Mouse (Mus musculus) regulatory T cell (primary cell): ENCODE data around the gene Tubb4a.
"Not testable (repeated sequence)": the region's sequence is repeated elsewhere in the genome, so short reads cannot be mapped to it uniquely, and the experiment has no call there.

Experiments
- in situ Hi-C: fragments of 300-600 bp; cut with MboI, MseI; formaldehyde crosslinking; loops from one replicate; pipeline ENCODE4 v1.15.1; 2025; ENCODE audit warnings: high pct_unique_total_duplicates

The Tubb4a gene

DNA sequence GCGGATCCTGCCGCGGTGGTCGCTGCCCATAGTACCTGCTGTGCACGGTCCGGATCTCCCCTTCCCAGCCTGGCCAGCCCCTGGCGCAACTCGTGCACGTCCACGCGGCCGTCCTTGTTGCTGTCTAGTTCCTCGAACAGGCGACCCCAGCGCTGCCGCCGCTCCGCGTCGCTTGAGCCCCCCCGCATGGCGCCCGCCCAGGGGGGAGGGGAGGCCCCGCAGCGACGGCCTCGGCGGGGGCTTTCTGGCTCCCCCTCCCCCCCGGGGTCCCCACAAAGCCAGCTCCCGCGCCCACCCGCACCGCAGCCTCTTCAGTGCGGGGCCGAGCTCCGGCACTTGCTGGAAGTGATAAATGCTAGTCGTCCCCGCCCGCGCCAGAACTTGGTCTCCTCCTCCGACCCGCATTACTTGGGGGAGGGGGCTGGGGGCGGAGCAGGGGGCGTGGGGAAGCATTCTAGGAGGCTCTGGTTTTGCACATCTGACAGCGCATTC lies 28.1 kb downstream of the Tubb4a start, which contains the start of gene Slc25a23:
Gene Slc25a23 (minus strand): TSS at position 378 of the 492 bp plus-strand sequence.
- in situ Hi-C loops: no loop called here

DNA sequence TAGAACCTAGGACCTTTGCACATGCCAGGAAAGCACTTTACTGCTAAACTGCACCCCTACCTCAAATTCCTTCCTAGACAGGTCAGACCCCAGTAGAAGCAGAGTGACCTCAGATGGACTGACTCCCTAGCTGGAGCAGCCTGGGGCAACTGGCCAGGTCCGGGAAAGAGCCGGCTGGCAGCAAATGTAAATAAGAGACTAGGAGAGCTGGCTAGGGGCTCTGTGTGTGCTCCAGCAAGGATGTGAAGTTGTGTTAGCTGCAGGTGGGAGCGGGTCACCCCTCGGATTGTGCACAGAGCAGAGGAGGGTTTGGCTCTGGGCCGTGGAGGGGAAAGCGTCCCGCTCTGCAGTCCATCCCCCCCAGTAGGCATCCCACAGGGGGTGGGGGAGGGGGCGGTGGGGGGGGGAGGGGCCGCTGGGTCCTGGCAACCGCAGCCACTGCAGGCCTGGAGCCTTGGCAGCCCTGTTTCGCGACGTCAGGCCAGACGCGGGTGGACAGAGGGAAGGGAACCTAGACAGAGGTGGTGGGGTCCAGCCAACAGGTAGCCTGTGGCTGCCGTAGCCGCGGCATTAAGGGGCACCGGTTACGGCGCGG lies 28.6 kb downstream of the Tubb4a start, which contains the start of gene Crb3:
Gene Crb3 (plus strand): TSS at position 215 of the 595 bp plus-strand sequence.
- in situ Hi-C loops: no loop called here

DNA sequence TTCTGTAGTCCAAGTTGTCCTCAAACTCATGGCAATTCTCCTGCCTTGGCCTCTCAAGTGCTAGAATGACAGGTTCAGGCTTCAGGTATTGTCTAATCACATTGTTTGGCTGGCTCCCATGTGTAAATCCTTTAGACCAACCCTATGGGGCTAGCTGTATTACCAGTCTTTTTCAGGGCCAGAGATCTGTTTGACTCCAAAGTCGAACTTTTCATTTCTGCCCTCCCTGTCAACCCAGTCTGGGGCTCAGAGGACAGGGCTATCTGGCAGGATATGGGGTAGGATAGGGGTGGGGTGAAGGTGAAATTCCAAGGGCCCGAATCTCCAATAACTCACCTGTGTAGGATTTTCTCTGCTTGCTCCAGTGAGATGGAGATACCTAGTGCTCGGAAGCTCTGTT lies 31.3 kb downstream of the Tubb4a start:
- in situ Hi-C loops: no loop called here

DNA sequence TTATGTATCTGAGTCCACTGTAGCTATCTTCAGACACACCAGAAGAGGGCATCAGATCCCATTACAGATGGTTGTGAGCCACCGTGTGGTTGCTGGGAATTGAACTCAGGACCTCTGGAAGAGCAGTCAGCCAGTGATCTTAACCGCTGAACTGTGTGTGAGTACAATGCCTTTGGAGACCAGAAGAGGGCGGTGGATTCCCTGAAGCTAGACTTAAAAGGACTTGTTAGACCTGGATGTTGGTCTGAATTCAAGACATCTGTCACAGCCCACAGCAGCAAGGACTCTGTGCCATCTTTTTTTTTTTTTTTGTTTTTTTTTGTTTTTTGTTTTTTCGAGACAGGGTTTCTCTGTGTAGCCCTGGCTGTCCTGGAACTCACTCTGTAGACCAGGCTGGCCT lies 35.9 kb downstream of the Tubb4a start:
- in situ Hi-C loops: not testable (repeated sequence)

DNA sequence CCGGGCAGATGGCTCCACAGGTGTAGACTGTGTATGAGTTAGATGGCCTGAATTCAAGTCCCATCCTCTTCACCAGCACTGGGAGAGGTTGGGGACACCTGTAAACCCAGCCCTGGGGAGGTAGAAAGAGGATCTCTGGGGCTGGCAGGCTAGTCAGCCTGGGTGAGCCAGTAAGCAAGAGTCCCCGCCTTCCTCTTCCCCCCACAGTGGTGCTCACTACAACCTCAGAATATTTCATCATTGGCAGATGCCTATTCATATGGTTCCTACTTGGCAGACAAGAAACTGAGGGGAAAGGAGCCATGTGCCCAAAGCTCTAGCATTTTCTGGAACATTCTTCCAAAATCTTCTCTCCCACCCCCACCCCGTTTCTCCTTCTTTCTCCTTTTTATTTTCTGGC lies 38.8 kb downstream of the Tubb4a start:
- in situ Hi-C loops: no loop called here

DNA sequence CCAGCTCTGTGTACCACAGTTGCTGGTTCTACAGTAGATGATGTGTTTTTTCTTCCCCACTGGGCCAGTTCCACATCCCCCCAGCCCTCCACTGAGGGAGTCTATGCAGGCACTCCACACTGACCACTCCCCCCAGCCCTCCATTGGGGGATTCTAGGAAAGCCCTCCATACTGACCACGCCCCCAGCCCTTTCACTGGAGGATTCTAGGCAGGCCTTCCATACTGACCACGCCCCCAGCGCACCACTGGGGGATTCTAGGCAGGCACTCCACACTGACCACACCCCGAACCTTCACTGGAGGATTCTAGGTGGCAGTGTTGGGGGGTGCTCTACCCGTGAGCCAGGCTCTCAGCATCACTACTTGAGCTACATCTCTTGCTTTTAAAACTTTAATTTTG lies 40.2 kb downstream of the Tubb4a start:
- in situ Hi-C loops: no loop called here

DNA sequence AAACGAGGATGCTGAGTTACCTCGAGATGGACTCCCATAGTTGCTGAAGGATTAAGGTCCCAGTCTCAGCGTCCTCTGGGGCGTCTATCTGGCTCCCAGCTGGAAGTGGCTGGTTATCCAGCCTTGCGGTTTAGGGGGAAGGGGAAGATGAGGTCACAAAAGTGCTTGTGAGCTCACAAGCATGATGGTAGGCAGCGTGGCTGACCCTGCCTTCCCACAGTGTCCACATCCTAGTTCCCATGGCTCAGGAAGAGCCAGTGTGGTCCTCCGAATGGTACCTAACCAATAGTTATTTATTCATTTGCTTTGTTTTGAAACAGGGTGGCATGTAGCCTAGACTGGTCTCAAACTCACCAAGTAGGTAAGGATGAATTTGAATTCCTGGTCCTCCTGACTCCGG lies 46.0 kb downstream of the Tubb4a start, which contains the start of gene Slc25a41:
Gene Slc25a41 (minus strand): TSS at position 101 of the 400 bp plus-strand sequence.
- in situ Hi-C loops: no loop called here

DNA sequence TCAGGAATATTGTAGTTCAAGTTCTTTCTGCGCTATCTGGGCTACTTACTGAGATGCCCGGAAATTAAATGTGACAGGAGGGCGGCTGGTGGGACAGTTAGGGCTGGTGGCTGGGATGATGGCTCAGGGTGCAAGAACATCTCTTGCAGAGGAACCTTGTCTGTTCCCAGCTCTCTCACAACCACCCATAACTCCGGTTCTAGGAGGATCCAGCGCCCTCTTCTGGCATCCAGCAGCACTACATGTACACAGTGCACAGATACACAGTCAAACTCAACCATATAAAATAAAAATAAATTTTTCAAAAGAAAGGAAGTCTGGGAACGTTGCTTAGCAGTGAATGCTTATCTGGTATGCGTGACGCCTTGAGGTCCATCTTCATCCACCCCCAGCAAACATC lies 48.6 kb downstream of the Tubb4a start:
- in situ Hi-C loops: no loop called here

- in situ Hi-C loops: no loop called here
These were observed 54.7 kb downstream of the Tubb4a start for GRCm38 (mm10) chr17:57032854-57033253.

- in situ Hi-C loops: no loop called here
These were observed 55.7 kb downstream of the Tubb4a start for GRCm38 (mm10) chr17:57031661-57032420.

DNA sequence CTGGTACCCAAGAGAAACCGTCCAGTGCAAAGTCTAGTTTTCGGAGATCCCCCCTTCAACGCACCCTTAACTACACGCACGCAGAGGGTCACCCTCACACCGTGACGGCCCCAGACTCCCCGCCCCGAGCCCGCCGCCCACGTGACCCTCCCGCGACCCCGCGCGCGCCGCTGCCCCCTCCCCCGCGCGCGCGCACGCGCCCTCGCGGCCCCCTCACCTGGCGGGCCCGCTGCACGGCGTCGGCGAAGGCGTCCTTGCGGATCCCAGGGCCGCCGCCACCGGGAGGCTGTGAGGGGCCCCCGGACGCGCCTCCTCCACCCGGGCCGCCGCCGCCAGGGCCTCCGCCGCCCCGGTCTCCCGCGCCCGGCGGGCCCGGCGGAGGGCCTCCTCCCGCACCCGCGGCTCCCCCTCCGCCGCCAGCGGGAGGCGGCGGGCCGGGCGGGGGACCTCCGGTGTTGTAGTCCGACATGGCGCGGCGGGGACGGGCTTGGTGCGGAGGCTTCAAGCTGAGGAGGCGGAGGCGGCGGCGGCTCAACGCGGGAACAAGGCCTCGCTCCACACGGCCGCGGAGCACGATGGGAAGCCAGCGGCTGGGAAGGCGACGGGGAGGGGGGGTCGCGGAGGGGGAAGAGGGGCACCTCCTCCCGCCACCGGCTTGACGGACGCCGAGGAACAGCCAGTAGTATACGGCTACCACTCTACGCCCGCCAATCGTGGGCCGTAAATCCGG lies 56.5 kb downstream of the Tubb4a start, which contains the start of gene Khsrp:
Gene Khsrp (minus strand): TSS at position 592 of the 730 bp plus-strand sequence.
- in situ Hi-C loops: no loop called here
